Mouse (Mus musculus): ENCODE measurements at regions not wholly inside any gene's neighbourhood (a gene's known extent, or its start where the extent isn't known, plus 50 kb on each side); places are given as distances from the start of the nearest gene placed in this dataset.

GRCm38 (mm10) chr12:36792205-36792604 lies 316.1 kb upstream of the Meox2 start:
- H3K27ac ChIP-seq (ENCODE audit: low read depth): no peak overlapping the region
- no peaks in the 10 kb centered on the region for H3K27me3 ChIP-seq (ENCODE audit: insufficient read depth, low read length)
- ATAC-seq (no peak), DNase-seq (no peak)
- no peak overlapping the region for H3K4me2 ChIP-seq (ENCODE audit: low read depth, low read length)
- no peaks in the 10 kb centered on the region for H3K9me3 ChIP-seq (ENCODE audit: low read length)
- no peaks in the 10 kb centered on the region for H3K36me3 ChIP-seq (replicated peaks; ENCODE audit: insufficient read depth, low read length)
- H3K4me3 ChIP-seq (ENCODE audit: low read depth, low read length): no peak overlapping the region
- H3K4me1 ChIP-seq (ENCODE audit: insufficient read depth): no peaks in the 10 kb centered on the region
- WGBS (ENCODE audit: insufficient replicate concordance): 27% methylated on average over 3 of the region's 3 CpGs
- TF ChIP-seq EP300 (IDR thresholded peaks at IDR 0.05; ENCODE audit: low read depth): no peak
- TF ChIP-seq CTCF (IDR thresholded peaks at IDR 0.05; ENCODE audit: low read depth): no peak
- H3K9ac ChIP-seq (replicated peaks): no peak overlapping the region

DNA sequence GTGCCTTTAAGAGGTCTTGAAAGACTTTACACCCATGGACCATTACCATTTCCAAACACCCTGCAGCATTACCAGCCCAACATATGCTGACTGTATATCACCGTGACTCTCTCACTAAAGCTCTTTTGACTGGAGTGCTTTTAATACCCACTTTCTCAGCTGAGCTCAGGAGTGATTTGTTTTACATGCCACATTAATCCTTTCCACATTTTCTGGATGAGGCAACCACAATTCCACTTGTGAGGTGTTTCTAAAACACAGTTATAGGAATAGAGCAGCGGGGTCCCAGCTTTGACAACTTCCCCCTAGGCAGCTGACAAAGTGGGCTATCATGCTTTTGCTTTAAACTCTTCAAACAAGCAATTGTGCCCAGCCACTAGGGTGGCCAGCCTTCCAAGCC lies 314.5 kb upstream of the Meox2 start:
- no peak overlapping the region for H3K4me2 ChIP-seq (ENCODE audit: low read depth, low read length)
- ATAC-seq (no peak), DNase-seq (no peak)
- H3K4me3 ChIP-seq (ENCODE audit: low read depth, low read length): no peak overlapping the region
- TF ChIP-seq CTCF (IDR thresholded peaks at IDR 0.05; ENCODE audit: low read depth): no peak
- no peak for TF ChIP-seq EP300 (IDR thresholded peaks at IDR 0.05; ENCODE audit: low read depth)
- no peaks in the 10 kb centered on the region for H3K27me3 ChIP-seq (ENCODE audit: insufficient read depth, low read length)
- WGBS (ENCODE audit: insufficient replicate concordance): 71% methylated on average over 2 of the region's 2 CpGs
- H3K27ac ChIP-seq (ENCODE audit: low read depth): no peak overlapping the region
- H3K4me1 ChIP-seq (ENCODE audit: insufficient read depth): no peaks in the 10 kb centered on the region
- no peak overlapping the region for H3K9ac ChIP-seq (replicated peaks)
- no peaks in the 10 kb centered on the region for H3K36me3 ChIP-seq (replicated peaks; ENCODE audit: insufficient read depth, low read length)
- H3K9me3 ChIP-seq (ENCODE audit: low read length): no peaks in the 10 kb centered on the region

DNA sequence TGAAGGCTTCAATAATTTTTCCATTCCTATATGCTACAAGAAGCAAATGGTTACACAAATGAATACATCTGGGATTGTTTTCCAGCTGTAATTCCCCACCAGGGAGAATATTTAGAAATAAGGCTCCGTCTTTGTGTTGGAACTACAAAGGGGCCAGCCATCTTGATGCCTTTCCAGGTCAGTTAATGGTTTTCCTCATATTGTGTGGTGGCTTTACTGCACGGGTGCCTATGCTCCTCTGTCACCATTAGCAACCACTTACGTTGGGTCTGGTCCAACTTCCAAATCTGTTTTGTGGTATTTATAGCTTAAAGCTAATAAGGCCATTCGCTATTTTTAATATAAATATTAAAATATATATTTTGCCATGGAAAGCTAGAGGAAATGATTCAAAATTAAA lies 312.1 kb upstream of the Meox2 start:
- ATAC-seq (no peak), DNase-seq (no peak)
- no peak for TF ChIP-seq CTCF (IDR thresholded peaks at IDR 0.05; ENCODE audit: low read depth)
- no peak for TF ChIP-seq EP300 (IDR thresholded peaks at IDR 0.05; ENCODE audit: low read depth)
- H3K9ac ChIP-seq (replicated peaks): no peak overlapping the region
- H3K27me3 ChIP-seq (ENCODE audit: insufficient read depth, low read length): no peaks in the 10 kb centered on the region
- no peak overlapping the region for H3K4me3 ChIP-seq (ENCODE audit: low read depth, low read length)
- no peaks in the 10 kb centered on the region for H3K36me3 ChIP-seq (replicated peaks; ENCODE audit: insufficient read depth, low read length)
- H3K4me1 ChIP-seq (ENCODE audit: insufficient read depth): no peaks in the 10 kb centered on the region
- H3K27ac ChIP-seq (ENCODE audit: low read depth): no peak overlapping the region
- WGBS (ENCODE audit: insufficient replicate concordance): 76% methylated on average over 4 of the region's 4 CpGs
- H3K9me3 ChIP-seq (ENCODE audit: low read length): no peaks in the 10 kb centered on the region
- no peak overlapping the region for H3K4me2 ChIP-seq (ENCODE audit: low read depth, low read length)

GRCm38 (mm10) chr12:36817938-36818337 lies 290.4 kb upstream of the Meox2 start:
- Histone ChIP-seq H3K27me3 (ENCODE audit: insufficient read depth, low read length) (no peaks in the 10 kb centered on the region), H3K9me3 (ENCODE audit: low read length) (no peaks in the 10 kb centered on the region), H3K4me2 (ENCODE audit: low read depth, low read length) (no peak overlapping the region), H3K27ac (ENCODE audit: low read depth) (no peak overlapping the region), H3K36me3 (replicated peaks; ENCODE audit: insufficient read depth, low read length) (no peaks in the 10 kb centered on the region), H3K4me1 (ENCODE audit: insufficient read depth) (no peaks in the 10 kb centered on the region), H3K4me3 (ENCODE audit: low read depth, low read length) (no peak overlapping the region), H3K9ac (replicated peaks) (no peak overlapping the region)
- DNase-seq (no peak), ATAC-seq (no peak)
- WGBS (ENCODE audit: insufficient replicate concordance): 92% methylated on average over 2 of the region's 2 CpGs
- TF ChIP-seq EP300 (IDR thresholded peaks at IDR 0.05; ENCODE audit: low read depth) (no peak), CTCF (IDR thresholded peaks at IDR 0.05; ENCODE audit: low read depth) (no peak)

DNA sequence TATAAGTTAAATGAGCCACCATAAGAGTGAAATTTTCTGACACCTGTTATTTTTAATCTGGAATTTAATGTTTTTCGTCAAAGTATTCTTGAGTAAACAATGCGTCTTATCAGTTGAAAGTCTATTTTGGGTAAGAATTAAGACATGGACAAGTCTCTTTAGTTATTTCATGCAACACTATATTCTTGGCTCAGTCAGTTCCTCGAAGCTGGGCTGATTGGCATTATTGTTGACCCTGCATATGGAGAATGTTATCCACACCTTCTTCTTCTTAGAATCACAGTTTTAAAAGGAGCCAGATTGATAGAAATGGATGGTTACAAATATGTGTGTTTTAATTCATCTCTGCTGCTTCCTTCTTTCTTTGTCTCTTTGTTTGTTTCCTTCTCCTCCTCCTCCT lies 289.5 kb upstream of the Meox2 start:
- WGBS (ENCODE audit: insufficient replicate concordance): 80% methylated on average over 3 of the region's 3 CpGs
- Histone ChIP-seq H3K27ac (ENCODE audit: low read depth) (no peak overlapping the region), H3K4me1 (ENCODE audit: insufficient read depth) (no peaks in the 10 kb centered on the region), H3K36me3 (replicated peaks; ENCODE audit: insufficient read depth, low read length) (no peaks in the 10 kb centered on the region), H3K9me3 (ENCODE audit: low read length) (no peaks in the 10 kb centered on the region), H3K27me3 (ENCODE audit: insufficient read depth, low read length) (no peaks in the 10 kb centered on the region), H3K9ac (replicated peaks) (no peak overlapping the region), H3K4me3 (ENCODE audit: low read depth, low read length) (no peak overlapping the region), H3K4me2 (ENCODE audit: low read depth, low read length) (no peak overlapping the region)
- DNase-seq: no peak
- no peak for ATAC-seq
- no peak for TF ChIP-seq CTCF (IDR thresholded peaks at IDR 0.05; ENCODE audit: low read depth)
- no peak for TF ChIP-seq EP300 (IDR thresholded peaks at IDR 0.05; ENCODE audit: low read depth)

DNA sequence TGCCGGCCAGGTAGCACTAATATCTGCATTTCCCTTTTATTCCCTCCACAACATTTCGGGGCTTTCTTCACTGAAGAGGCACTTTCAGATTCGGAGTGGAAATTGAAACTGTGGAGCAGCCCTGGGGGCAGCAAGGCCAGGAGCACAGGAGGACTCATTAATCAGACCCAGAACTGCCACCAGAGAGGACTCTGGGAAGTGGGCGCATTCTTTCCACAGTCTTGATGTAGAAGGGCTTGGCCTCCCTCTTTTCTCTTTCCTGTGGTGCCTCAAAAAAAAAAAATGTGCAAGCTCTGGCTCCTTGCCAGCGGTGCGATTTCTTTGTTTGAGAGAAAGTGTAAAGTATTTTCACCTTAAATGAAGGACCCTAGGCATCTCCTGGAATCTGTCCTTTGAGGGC lies 281.6 kb upstream of the Meox2 start:
- H3K9ac ChIP-seq (replicated peaks): no peak overlapping the region
- no peaks in the 10 kb centered on the region for H3K27me3 ChIP-seq (ENCODE audit: insufficient read depth, low read length)
- 70% methylated on average over 6 of the region's 6 CpGs for WGBS (ENCODE audit: insufficient replicate concordance)
- no peaks in the 10 kb centered on the region for H3K9me3 ChIP-seq (ENCODE audit: low read length)
- ATAC-seq (no peak), DNase-seq (no peak)
- no peak for TF ChIP-seq EP300 (IDR thresholded peaks at IDR 0.05; ENCODE audit: low read depth)
- TF ChIP-seq CTCF (IDR thresholded peaks at IDR 0.05; ENCODE audit: low read depth): no peak
- H3K4me3 ChIP-seq (ENCODE audit: low read depth, low read length): no peak overlapping the region
- H3K27ac ChIP-seq (ENCODE audit: low read depth): no peak overlapping the region
- no peak overlapping the region for H3K4me2 ChIP-seq (ENCODE audit: low read depth, low read length)
- H3K4me1 ChIP-seq (ENCODE audit: insufficient read depth): no peaks in the 10 kb centered on the region
- H3K36me3 ChIP-seq (replicated peaks; ENCODE audit: insufficient read depth, low read length): no peaks in the 10 kb centered on the region

Measured in liver, postnatal 0 days (tissue).